Mouse (Mus musculus) liver, embryonic 14.5 days (tissue): ENCODE measurements around the gene Mesp2. TPM values are rescaled to one million over a fixed set of nuclear protein-coding genes. Genes with fewer than 3 reads are reported as not detected.

Source experiments
- ATAC-seq: fragments of 200-750 bp; cut with Nextera tagmentation; 2 replicates; pipeline ENCODE4 v1.8.0; 2017; ENCODE audit warnings: moderate number of reproducible peaks, mild to moderate bottlenecking, moderate library complexity; ENCODE audit not compliant: insufficient read depth
- DNase-seq, 3 experiments: peaks; one replicate each; pipeline ENCODE4 v3.0.0-alpha.2; 2012 to 2013; ENCODE audit warnings: low read depth in 3 of 3, low spot score in 3 of 3
- H3K27ac ChIP-seq: fragments of 300-500 bp; sonication (generic); 2 replicates; pipeline ENCODE4 v1.5.1; 2014; ENCODE audit warnings: moderate library complexity, mild to moderate bottlenecking, control low read depth, inconsistent platforms
- H3K27me3 ChIP-seq: fragments of 300-500 bp; sonication (generic); 2 replicates; pipeline ENCODE4 v1.6.1; 2014; ENCODE audit warnings: mild to moderate bottlenecking, low read length, moderate library complexity; ENCODE audit not compliant: control insufficient read depth, insufficient read depth
- H3K36me3 ChIP-seq: fragments of 300-500 bp; sonication (generic); replicated peaks from 2 replicates; pipeline ENCODE4 v1.6.1; 2014; ENCODE audit warnings: low read depth; ENCODE audit not compliant: control insufficient read depth, insufficient read depth
- H3K4me1 ChIP-seq, 2 experiments: fragments of 200-500 bp in 1 of 2; fragments of 300-500 bp in 1 of 2; sonication (generic) in 1 of 2; replicated peaks; 2 replicates each; pipeline ENCODE4 v1.6.1; 2012 to 2014; ENCODE audit warnings: antibody characterized with exemption in 1 of 2, inconsistent platforms in 1 of 2, low read length in 1 of 2; ENCODE audit not compliant: control insufficient read depth in 2 of 2, insufficient read depth in 2 of 2
- H3K4me2 ChIP-seq: fragments of 300-500 bp; sonication (generic); 2 replicates; pipeline ENCODE4 v1.6.1; 2014; ENCODE audit warnings: low read depth, mild to moderate bottlenecking, control low read depth, moderate library complexity
- H3K4me3 ChIP-seq, 2 experiments: fragments of 200-500 bp in 1 of 2; fragments of 300-500 bp in 1 of 2; sonication (generic) in 1 of 2; 2 replicates each; pipeline ENCODE4 v1.5.1; 2012 to 2014; ENCODE audit warnings: low read depth in 2 of 2, low read length in 2 of 2, mild to moderate bottlenecking in 2 of 2, control low read depth in 1 of 2, inconsistent platforms in 1 of 2, moderate library complexity in 1 of 2; ENCODE audit not compliant: insufficient read depth in 1 of 2
- H3K9ac ChIP-seq: fragments of 300-500 bp; sonication (generic); replicated peaks from 2 replicates; pipeline ENCODE4 v1.6.1; 2014; ENCODE audit warnings: mild to moderate bottlenecking, control low read depth, moderate library complexity
- H3K9me3 ChIP-seq: fragments of 300-500 bp; sonication (generic); 2 replicates; pipeline ENCODE4 v1.6.1; 2016; ENCODE audit warnings: low read length, mixed read lengths; ENCODE audit not compliant: control insufficient read depth
- CTCF ChIP-seq: IDR thresholded peaks from 2 replicates; pipeline ENCODE4 v1.5.1; 2016; ENCODE audit warnings: antibody characterized with exemption, low read depth, control low read depth
- EP300 ChIP-seq: IDR thresholded peaks from 2 replicates; pipeline ENCODE4 v1.6.1; 2016; ENCODE audit warnings: antibody characterized with exemption, low read depth
- WGBS: fragments of 180-500 bp; shearing (Covaris S2); extraction: QIAGEN DNeasy Blood & Tissue Kit; methylation state at CpG from one replicate; pipeline ENCODE4 v1.1.7; 2014; ENCODE audit not compliant: insufficient replicate concordance; 5-methylcytosine and 5-hydroxymethylcytosine counted together
- polyA plus RNA-seq, 2 experiments: library from polyadenylated mRNA; depleted of rRNA in 1 of 2; stranded (reverse) in 1 of 2; unstranded in 1 of 2; fragments of >200 nt; fragmentation: Nextera tagmentation in 1 of 2; extraction: Ambion mirVana in 1 of 2; gene quantifications; 2 replicates each; pipeline versions ENCODE4 v1.2.1 to v1.2.3; 2012 to 2014

Mesp2 gene
- polyA plus RNA-seq, 2 experiments = 0.04 to 0.06 TPM

GRCm38 (mm10) chr7:79835196-79835595 is 24.7 kb downstream of the Mesp2 start:
- TF ChIP-seq EP300 = no peak
- TF ChIP-seq CTCF = no peak
- 73% methylated on average over 6 of the region's 6 CpGs for WGBS
- Histone ChIP-seq H3K4me1 (no peaks in the 10 kb centered on the region), H3K4me2 (no peak overlapping the region), H3K27me3 (no peaks in the 10 kb centered on the region), H3K9ac (no peak overlapping the region), H3K27ac (no peak overlapping the region), H3K36me3 (no peaks in the 10 kb centered on the region), H3K9me3 (no peaks in the 10 kb centered on the region), H3K4me3 (no peak overlapping the region)
- ATAC-seq (no peak), DNase-seq (no peak)

- Histone ChIP-seq H3K27ac (no peak overlapping the region), H3K4me3 (no peak overlapping the region), H3K9me3 (no peaks in the 10 kb centered on the region), H3K27me3 (no peaks in the 10 kb centered on the region), H3K4me1 (no peaks in the 10 kb centered on the region), H3K4me2 (no peak overlapping the region), H3K9ac (no peak overlapping the region), H3K36me3 (no peaks in the 10 kb centered on the region)
- TF ChIP-seq CTCF (no peak), EP300 (no peak)
- DNase-seq = no peak
- WGBS = 48% methylated on average over 2 of the region's 2 CpGs
- no peak for ATAC-seq
Observed at GRCm38 (mm10) chr7:79837247-79837646, 26.7 kb downstream of the Mesp2 start.

- Histone ChIP-seq H3K4me2 (peak overlapping the region; percentile 40), H3K4me3 (peak overlapping the region; percentile 28), H3K27ac (no peak overlapping the region), H3K9ac (no peak overlapping the region), H3K4me1 (no peaks in the 10 kb centered on the region; a peak in 2 of 4 replicates), H3K27me3 (no peaks in the 10 kb centered on the region), H3K36me3 (no peaks in the 10 kb centered on the region), H3K9me3 (no peaks in the 10 kb centered on the region)
- ATAC-seq (peak; percentile 74), DNase-seq (peak; percentile 10 to 33 (median 29))
- WGBS = 69% methylated on average over 7 of the region's 7 CpGs
- no peak for TF ChIP-seq CTCF
- no peak for TF ChIP-seq EP300
Observed at GRCm38 (mm10) chr7:79842163-79842562, 31.6 kb downstream of the Mesp2 start.

- WGBS = 54% methylated on average over 8 of the region's 8 CpGs
- 0 out of 2 replicates have a peak, but pooled peaks have one; percentile 27 for ATAC-seq
- Histone ChIP-seq H3K9ac (no peak overlapping the region), H3K27me3 (peaks cover 9% of the 10 kb centered on the region; the same call in 1 of the 2 replicates), H3K27ac (no peak overlapping the region), H3K4me3 (no peak overlapping the region), H3K36me3 (no peaks in the 10 kb centered on the region), H3K4me1 (no peaks in the 10 kb centered on the region; a peak in 2 of 4 replicates), H3K4me2 (no peak overlapping the region), H3K9me3 (no peaks in the 10 kb centered on the region)
- no peak for DNase-seq
- no peak for TF ChIP-seq EP300
- TF ChIP-seq CTCF = no peak
Observed at GRCm38 (mm10) chr7:79844090-79844802, 33.7 kb downstream of the Mesp2 start.

GRCm38 (mm10) chr7:79846342-79846741 is 35.8 kb downstream of the Mesp2 start:
- H3K27me3 ChIP-seq = peaks cover 9% of the 10 kb centered on the region; the same call in 1 of the 2 replicates
- whole genome bisulfite sequencing = 55% methylated on average over 2 of the region's 2 CpGs
- no peaks in the 10 kb centered on the region for H3K9me3 ChIP-seq
- no peak for DNase-seq
- peaks cover 0 to 2% of the 10 kb centered on the region in 2 experiments; a peak in 2 of 4 replicates for H3K4me1 ChIP-seq
- no peak for TF ChIP-seq CTCF
- TF ChIP-seq EP300 = no peak
- no peak overlapping the region for H3K27ac ChIP-seq
- H3K36me3 ChIP-seq = no peaks in the 10 kb centered on the region
- H3K4me3 ChIP-seq = no peak overlapping the region
- no peak overlapping the region for H3K9ac ChIP-seq
- ATAC-seq = no peak
- H3K4me2 ChIP-seq = no peak overlapping the region
